Mouse (Mus musculus): ENCODE measurements around the gene Tmem59l.

The Tmem59l gene

GRCm38 (mm10) chr8:70460199-70460598 lies 27.0 kb downstream of the Tmem59l start:
- peak; percentile 68 for DNase-seq (ENCODE audit: low spot score)

DNA sequence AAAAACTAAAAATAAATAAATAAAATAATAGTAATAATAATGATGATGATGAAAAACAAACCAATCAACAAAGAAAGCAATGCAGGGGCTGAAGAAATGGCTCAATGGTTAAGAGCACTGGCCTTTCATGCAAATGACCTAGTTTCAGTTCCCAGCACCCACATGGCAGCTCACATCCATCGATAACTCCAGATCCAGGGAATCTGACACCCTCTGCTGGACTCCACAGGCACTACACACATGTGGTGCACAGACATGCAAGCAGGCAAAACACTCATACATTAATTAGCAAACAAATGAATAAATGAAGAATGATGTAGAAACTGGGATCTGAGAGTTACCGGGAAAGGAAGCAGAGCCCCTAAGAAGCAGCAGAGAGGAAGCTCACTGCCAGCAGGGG lies 27.5 kb downstream of the Tmem59l start:
- DNase-seq (ENCODE audit: low spot score): no peak

DNA sequence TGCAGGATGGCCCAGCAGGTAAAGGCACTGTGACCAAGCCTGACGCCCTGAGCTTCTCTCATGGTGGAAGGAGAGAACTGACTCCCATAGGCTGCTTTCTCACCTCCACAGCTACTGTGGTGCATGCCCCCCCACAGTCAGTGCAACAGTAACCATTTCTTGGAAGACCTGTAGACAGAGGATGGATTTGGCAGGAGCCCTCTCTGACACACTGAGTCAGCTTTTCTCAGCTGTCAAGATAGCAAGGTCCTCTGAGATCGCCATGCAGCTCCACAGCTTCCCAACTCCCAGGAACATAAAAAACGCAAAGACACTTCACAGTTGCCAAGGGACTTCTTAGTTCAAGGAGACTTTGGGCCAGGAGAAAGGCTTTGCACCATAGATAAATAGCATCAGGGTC lies 28.7 kb downstream of the Tmem59l start:
- no peak for DNase-seq (ENCODE audit: low spot score)

- no peak for DNase-seq (ENCODE audit: low spot score)
These were observed 29.3 kb downstream of the Tmem59l start for GRCm38 (mm10) chr8:70457882-70458281.

- DNase-seq (ENCODE audit: low spot score): no peak
These were observed 30.2 kb downstream of the Tmem59l start for GRCm38 (mm10) chr8:70456996-70457395.

DNA sequence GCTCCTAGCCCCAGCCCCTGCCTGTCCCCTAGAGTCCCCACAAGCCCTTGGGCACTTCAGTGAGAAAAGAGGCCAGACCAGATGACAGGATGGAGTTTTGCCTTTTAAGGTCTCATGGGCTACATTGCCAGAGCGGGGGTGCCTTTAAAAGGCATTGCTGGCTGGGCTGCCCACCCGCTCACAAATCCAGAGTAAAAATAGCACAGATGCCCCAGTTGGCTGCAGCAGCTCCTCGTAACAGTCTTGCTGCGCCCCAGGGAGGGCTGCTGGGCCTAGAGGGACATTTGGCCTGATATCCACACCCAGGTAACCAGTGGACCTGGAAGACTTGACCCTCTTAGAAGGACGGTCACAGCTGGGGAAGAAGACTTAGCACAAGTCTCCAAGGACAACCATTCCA lies 33.3 kb downstream of the Tmem59l start:
- DNase-seq (ENCODE audit: low spot score): no peak

- no peak for DNase-seq (ENCODE audit: low spot score)
These were observed 34.8 kb downstream of the Tmem59l start for GRCm38 (mm10) chr8:70452196-70452966.

DNA sequence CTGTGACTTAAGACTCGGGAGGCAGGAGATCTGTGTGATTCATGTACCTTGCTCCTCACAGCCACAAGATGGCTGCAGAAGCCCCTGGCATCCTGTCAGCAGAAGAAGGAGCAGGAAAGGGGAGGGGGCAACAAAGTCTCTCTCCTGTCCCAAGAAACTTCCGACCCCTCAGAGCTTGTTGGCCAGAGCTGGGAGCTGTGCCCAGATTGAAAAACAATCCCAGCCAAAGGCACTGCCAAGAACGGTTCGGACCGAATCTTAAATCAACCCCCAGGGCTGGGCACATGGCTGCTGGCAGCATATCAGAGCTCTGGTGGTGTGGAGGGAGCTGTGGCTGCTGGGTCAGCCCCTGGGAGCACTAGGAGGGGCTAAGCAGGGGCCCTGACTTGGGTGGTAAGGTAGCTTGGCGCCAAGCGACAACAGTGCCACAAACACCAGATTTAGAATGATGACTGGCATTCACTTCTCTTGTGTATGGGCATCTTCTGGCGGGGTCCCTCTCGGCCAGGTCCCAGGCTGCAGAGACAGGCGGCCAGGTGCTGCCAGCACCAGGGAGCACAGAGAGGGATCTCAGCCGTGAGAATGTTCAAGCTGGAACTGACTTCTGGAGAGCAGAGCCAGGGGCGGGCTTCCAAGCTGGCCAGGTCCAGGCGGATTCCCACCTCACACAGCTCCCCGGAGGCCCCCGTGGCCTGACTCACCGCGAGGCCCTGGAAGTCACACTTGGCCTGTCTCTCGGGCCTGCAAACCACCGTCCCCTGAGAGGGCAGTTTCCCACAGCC lies 39.3 kb downstream of the Tmem59l start:
- peak; percentile 84 for DNase-seq (ENCODE audit: low spot score)

- no peak for DNase-seq (ENCODE audit: low spot score)
These were observed 41.2 kb downstream of the Tmem59l start for GRCm38 (mm10) chr8:70445988-70446387.

DNA sequence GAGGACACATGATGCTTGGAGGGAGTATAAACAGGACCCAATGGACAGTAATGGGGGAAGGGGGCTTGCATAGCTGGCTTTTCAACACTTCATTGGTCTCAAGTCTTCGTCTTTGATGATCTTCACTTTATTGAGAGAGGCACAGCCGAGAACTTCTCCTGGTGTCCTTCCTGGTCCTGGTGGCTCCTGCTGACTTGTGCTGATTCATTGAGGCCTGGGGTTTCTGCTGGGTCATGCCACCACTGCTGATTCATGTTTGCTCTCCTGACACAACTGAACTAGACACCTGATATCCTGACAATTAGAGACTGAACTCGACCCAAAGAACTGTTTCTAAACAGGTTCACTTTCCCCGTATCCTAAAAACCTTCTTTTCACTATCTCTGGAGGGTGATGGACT lies 43.8 kb downstream of the Tmem59l start:
- no peak for DNase-seq (ENCODE audit: low spot score)

DNA sequence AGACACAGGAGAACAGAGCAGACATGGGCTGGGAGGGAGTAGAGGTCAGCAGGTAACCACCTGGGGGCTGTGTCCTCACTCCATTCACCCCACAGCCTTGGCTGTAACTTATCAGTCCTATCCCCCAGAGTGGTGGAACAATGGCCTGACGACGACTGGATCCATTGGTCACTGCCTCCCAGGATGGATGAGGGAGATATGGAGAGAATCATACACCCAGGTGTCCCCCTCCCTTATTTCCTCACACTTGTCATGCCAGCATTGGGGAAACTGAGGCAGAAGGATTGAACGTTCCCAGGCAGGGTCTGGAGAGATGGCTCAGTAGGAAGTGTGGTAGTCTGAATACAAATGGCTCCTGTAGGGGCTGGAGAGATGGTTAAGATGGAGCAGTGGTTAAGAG lies 45.6 kb downstream of the Tmem59l start:
- no peak for DNase-seq (ENCODE audit: low spot score)

- no peak for DNase-seq (ENCODE audit: low spot score)
These were observed 46.9 kb downstream of the Tmem59l start for GRCm38 (mm10) chr8:70440246-70440645.

GRCm38 (mm10) chr8:70439848-70440179 lies 47.3 kb downstream of the Tmem59l start:
- DNase-seq (ENCODE audit: low spot score): no peak

DNA sequence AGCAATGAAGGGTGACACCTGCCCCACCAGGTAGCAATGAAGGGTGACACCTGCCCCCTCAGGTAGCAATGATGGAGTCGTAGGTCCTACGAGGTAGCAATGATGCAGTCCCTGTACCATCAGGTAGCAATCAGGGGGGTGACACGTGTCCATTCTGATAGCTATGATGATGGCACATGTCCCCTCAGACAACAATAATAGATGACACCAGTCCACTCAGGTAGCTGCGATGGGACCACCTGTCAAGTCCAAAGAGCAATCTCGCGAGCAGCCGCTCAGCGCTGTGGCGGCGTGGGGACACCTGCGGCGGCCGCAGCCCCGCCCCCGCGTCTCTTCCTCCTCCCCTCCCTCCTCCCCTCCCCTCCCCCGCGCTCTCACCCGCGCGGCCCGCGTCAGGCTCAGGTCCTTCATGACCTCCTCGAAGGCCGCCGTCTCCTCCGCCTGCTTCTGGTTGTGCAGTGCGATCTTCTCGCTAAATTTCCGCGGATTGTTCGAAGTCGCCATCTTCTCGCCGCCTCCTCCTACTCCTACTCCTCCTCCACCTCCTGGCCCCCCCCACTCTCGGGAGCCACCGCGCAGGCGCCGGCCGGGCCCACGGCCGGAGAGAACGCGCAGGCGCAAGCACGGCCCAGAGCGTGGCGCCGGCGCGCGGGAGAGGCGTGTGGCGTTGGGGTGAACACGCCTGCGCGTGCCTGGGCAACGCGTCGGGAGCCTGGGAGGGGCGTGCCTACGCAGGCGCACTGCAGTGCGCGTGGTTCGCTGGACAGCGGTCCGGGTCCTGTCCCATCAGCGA lies 47.9 kb downstream of the Tmem59l start, which contains the start of gene Crtc1:
TSS of gene Crtc1 (minus strand) at position 525 of the 793 bp plus-strand sequence.
- peak; percentile 98 for DNase-seq (ENCODE audit: low spot score)

DNA sequence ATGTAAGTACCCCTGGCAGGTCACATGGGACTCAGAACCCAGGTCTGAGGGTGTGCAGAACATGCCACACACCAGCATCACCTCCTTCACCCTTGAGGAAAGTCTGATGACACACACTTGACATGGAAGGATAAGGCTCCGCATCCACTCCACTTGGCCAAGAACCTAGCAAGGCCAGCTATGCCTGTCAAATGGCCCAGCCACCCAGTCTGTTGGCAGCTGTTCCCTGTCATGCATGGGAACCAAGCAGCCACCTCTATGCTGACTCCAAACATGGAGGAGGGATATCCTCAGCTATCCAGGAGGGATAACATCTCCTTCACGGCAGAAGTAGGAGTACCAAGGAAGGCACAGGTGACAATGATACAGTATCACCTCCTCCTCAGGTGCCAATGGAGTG lies 48.7 kb downstream of the Tmem59l start:
- no peak for DNase-seq (ENCODE audit: low spot score)

DNA sequence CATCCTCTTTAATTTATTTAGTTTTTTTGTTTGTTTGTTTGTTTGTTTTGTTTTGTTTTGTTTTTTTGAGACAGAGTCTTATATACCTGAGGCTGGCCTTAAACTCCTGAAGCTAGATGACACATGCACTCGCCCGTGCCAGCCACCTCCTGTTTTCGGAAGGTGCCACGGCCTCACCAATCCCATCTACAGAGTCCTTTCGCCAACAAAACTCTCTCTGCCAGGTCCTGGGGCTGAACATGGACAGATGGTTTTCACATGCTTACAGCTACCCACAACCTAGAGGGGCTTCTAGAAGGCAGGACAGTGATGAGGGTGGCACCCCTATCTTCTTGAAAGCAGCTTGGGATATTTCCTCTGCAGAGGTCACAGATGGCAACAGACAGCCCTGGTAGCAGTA lies 52.0 kb downstream of the Tmem59l start:
- no peak for DNase-seq (ENCODE audit: low spot score)
